Mouse (Mus musculus) C2C12 (cell line): ENCODE results near the gene Myom1. TPM values are rescaled to one million over a fixed set of nuclear protein-coding genes. Genes with fewer than 3 reads are reported as not detected.

Experiments
- H3K27me3 ChIP-seq: one replicate; pipeline ENCODE4 v1.6.1; 2011; ENCODE audit not compliant: control insufficient read depth, insufficient read depth, insufficient read length
- H3K36me3 ChIP-seq: one replicate; pipeline ENCODE4 v1.6.1; 2011; ENCODE audit not compliant: control insufficient read depth, insufficient read depth
- H3K4me3 ChIP-seq: one replicate; pipeline ENCODE4 v1.5.1; 2011; ENCODE audit warnings: mild to moderate bottlenecking, control low read depth; ENCODE audit not compliant: poor library complexity, insufficient read depth, severe bottlenecking
- H3K79me2 ChIP-seq: one replicate; pipeline ENCODE4 v1.6.1; 2011; ENCODE audit not compliant: control insufficient read depth, insufficient read depth
- H3K79me3 ChIP-seq: one replicate; pipeline ENCODE4 v1.6.1; 2011; ENCODE audit warnings: low read depth, control low read depth
- H3ac ChIP-seq: one replicate; pipeline ENCODE3; 2011; ENCODE audit warnings: low read depth; ENCODE audit not compliant: control insufficient read depth, insufficient read length
- CEBPB ChIP-seq: IDR thresholded peaks from one replicate; pipeline ENCODE4 v1.6.1; 2011; ENCODE audit warnings: low read depth, mild to moderate bottlenecking, control low read depth, moderate library complexity
- CTCF ChIP-seq: IDR thresholded peaks from one replicate; pipeline ENCODE4 v1.5.1; 2011; ENCODE audit not compliant: control insufficient read depth, insufficient read depth, insufficient read length
- FOSL1 ChIP-seq: IDR thresholded peaks from one replicate; pipeline ENCODE4 v1.8.0; 2011; ENCODE audit warnings: mild to moderate bottlenecking, low read length; ENCODE audit not compliant: poor library complexity, insufficient read depth, severe bottlenecking
- MAX ChIP-seq: IDR thresholded peaks from one replicate; pipeline ENCODE4 v1.6.1; 2011; ENCODE audit warnings: mild to moderate bottlenecking, control low read depth
- MYOD1 ChIP-seq: IDR thresholded peaks from one replicate; pipeline ENCODE4 v1.6.1; 2011; ENCODE audit warnings: low read depth; ENCODE audit not compliant: control insufficient read depth, insufficient read length
- MYOG ChIP-seq: IDR thresholded peaks from one replicate; pipeline ENCODE4 v1.6.1; 2011; ENCODE audit not compliant: control insufficient read depth, insufficient read length; ENCODE audit errors: extremely low read depth
- USF1 ChIP-seq: IDR thresholded peaks from one replicate; pipeline ENCODE4 v1.6.1; 2011; ENCODE audit warnings: low read depth, mild to moderate bottlenecking, control low read depth, moderate library complexity
- polyA plus RNA-seq: library from polyadenylated mRNA; unstranded; fragments of >200 nt; fragmentation: generic; extraction: Trizol; gene quantifications from one replicate; pipeline ENCODE4 v1.2.1, GENCODE M21; 2012; ENCODE audit warnings: missing spikeins

Gene Myom1
- polyA plus RNA-seq, 1 experiment: 0.35 TPM

GRCm38 (mm10) chr17:71110753-71111265, 108.4 kb downstream of the Myom1 start:
- no peaks in the 10 kb centered on the region for H3K79me2 ChIP-seq
- H3K79me3 ChIP-seq: no peaks in the 10 kb centered on the region
- TF ChIP-seq FOSL1 (no peak), USF1 (no peak), CTCF (no peak), MYOG (no peak), MYOD1 (no peak), MAX (no peak), CEBPB (no peak)
- no peak overlapping the region for H3K4me3 ChIP-seq
- H3K27me3 ChIP-seq: no peaks in the 10 kb centered on the region
- no peak overlapping the region for H3ac ChIP-seq
- H3K36me3 ChIP-seq: no peaks in the 10 kb centered on the region

GRCm38 (mm10) chr17:71112689-71113088, 110.3 kb downstream of the Myom1 start:
- TF ChIP-seq FOSL1: no peak
- TF ChIP-seq MYOD1: no peak
- no peak for TF ChIP-seq MAX
- no peak for TF ChIP-seq CTCF
- no peak for TF ChIP-seq MYOG
- TF ChIP-seq USF1: no peak
- TF ChIP-seq CEBPB: no peak
- Histone ChIP-seq H3K27me3 (no peaks in the 10 kb centered on the region), H3K79me3 (no peaks in the 10 kb centered on the region), H3K36me3 (no peaks in the 10 kb centered on the region), H3ac (no peak overlapping the region), H3K79me2 (no peaks in the 10 kb centered on the region), H3K4me3 (no peak overlapping the region)

- H3K79me2 ChIP-seq: no peaks in the 10 kb centered on the region
- H3K36me3 ChIP-seq: no peaks in the 10 kb centered on the region
- no peaks in the 10 kb centered on the region for H3K79me3 ChIP-seq
- no peaks in the 10 kb centered on the region for H3K27me3 ChIP-seq
- no peak overlapping the region for H3K4me3 ChIP-seq
- H3ac ChIP-seq: no peak overlapping the region
- TF ChIP-seq CEBPB: no peak
- TF ChIP-seq MYOD1: no peak
- no peak for TF ChIP-seq FOSL1
- TF ChIP-seq MAX: no peak
- no peak for TF ChIP-seq USF1
- TF ChIP-seq CTCF: no peak
- no peak for TF ChIP-seq MYOG
Observed at GRCm38 (mm10) chr17:71114282-71114681, 111.8 kb downstream of the Myom1 start.

- no peaks in the 10 kb centered on the region for H3K79me3 ChIP-seq
- no peak for TF ChIP-seq CEBPB
- TF ChIP-seq MYOG: no peak
- TF ChIP-seq MAX: no peak
- no peak for TF ChIP-seq CTCF
- no peak for TF ChIP-seq USF1
- no peak for TF ChIP-seq FOSL1
- no peak for TF ChIP-seq MYOD1
- H3K79me2 ChIP-seq: no peaks in the 10 kb centered on the region
- no peaks in the 10 kb centered on the region for H3K36me3 ChIP-seq
- H3K4me3 ChIP-seq: no peak overlapping the region
- no peak overlapping the region for H3ac ChIP-seq
- no peaks in the 10 kb centered on the region for H3K27me3 ChIP-seq
Observed at GRCm38 (mm10) chr17:71117956-71118355, 115.5 kb downstream of the Myom1 start.

GRCm38 (mm10) chr17:71118607-71119006, 116.2 kb downstream of the Myom1 start:
- Histone ChIP-seq H3K79me2 (no peaks in the 10 kb centered on the region), H3K4me3 (no peak overlapping the region), H3K27me3 (no peaks in the 10 kb centered on the region), H3K79me3 (no peaks in the 10 kb centered on the region), H3K36me3 (no peaks in the 10 kb centered on the region), H3ac (no peak overlapping the region)
- TF ChIP-seq MAX: no peak
- TF ChIP-seq MYOD1: no peak
- no peak for TF ChIP-seq CTCF
- TF ChIP-seq FOSL1: no peak
- TF ChIP-seq USF1: no peak
- TF ChIP-seq MYOG: no peak
- TF ChIP-seq CEBPB: no peak

GRCm38 (mm10) chr17:71120626-71121025, 118.2 kb downstream of the Myom1 start:
- Histone ChIP-seq H3K36me3 (no peaks in the 10 kb centered on the region), H3K79me3 (no peaks in the 10 kb centered on the region), H3ac (no peak overlapping the region), H3K27me3 (no peaks in the 10 kb centered on the region), H3K79me2 (no peaks in the 10 kb centered on the region), H3K4me3 (no peak overlapping the region)
- no peak for TF ChIP-seq MAX
- no peak for TF ChIP-seq CEBPB
- TF ChIP-seq MYOD1: no peak
- TF ChIP-seq FOSL1: no peak
- TF ChIP-seq MYOG: no peak
- TF ChIP-seq CTCF: no peak
- TF ChIP-seq USF1: no peak
